Mouse (Mus musculus) heart, postnatal 4 days (tissue): Measurements from ENCODE around the gene Prr11. TPM values are rescaled to one million over a fixed set of nuclear protein-coding genes. Genes with fewer than 3 reads are reported as not detected.
"Not testable (repeated sequence)": the region's sequence is repeated elsewhere in the genome, so short reads cannot be mapped to it uniquely, and the experiment has no call there.

Experiments used
- DNase-seq: peaks from one replicate; pipeline ENCODE4 v3.0.0; 2021
- total RNA-seq, 2 experiments: library from RNA; stranded (reverse); gene quantifications; 2 replicates each; pipeline ENCODE4 v1.2.3; 2021

Prr11 gene
- total RNA-seq = 10 to 100 TPM; 10.0 TPM

DNA sequence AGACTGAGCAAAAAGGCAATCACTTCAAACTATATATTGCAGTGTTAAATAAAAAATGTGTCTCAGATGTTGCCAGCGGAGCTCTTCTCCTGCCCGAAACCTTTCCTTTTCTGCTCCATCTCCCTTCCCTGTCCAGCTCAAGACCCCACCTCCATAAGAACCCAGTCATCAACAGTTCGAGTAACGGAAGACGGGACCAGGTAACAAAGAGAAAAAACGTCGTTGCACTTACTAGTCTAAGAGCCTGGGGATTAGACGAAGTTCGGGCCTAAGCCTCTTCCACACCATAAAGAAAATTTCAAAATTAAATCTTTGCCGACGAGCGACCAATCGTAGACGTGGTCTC lies at the start of gene Prr11:
Gene Prr11, minus strand, starts transcription at position 300 of the 346 bp plus-strand sequence.
- DNase-seq = no peak

DNA sequence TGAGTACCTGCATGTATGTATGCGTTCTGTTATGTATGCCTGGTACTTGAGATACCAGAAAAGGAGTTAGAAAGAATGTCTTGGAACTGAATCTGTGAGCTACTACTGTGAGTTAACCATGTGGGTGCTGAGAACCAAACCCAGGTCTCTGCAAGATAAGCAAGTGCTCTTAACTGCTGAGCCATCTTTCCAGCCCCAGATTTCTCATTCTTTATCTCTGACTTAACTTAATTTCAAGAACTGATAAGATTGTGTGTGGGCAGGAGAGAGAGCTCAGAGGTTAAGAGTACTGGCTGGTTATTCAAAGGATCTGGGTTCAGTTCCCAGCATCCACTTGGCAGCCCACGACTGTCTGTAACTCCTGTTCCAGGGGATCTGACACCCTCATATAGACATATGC lies 49.5 kb upstream of the Prr11 start:
- no peak for DNase-seq

DNA sequence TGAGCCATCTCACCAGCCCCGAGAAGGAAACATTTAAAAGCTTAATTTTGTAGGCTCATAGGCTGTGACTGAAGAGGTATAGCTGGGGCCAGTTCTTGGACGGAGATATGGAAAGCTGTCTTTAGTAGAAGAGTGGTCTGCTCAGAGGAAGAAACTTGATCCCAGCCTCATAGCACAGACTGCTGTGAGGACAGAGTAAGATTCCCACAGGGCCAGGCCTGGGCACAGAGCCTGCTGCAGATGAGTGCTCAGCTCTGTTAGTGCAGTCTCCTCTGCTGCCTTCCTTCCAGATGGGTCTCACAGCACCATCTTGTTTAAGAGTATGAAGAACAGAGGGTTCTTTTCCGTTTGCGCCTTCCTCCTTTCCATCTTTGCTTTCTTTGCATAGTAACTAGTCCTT lies 27.7 kb upstream of the Prr11 start:
- peak; percentile 14 for DNase-seq

DNA sequence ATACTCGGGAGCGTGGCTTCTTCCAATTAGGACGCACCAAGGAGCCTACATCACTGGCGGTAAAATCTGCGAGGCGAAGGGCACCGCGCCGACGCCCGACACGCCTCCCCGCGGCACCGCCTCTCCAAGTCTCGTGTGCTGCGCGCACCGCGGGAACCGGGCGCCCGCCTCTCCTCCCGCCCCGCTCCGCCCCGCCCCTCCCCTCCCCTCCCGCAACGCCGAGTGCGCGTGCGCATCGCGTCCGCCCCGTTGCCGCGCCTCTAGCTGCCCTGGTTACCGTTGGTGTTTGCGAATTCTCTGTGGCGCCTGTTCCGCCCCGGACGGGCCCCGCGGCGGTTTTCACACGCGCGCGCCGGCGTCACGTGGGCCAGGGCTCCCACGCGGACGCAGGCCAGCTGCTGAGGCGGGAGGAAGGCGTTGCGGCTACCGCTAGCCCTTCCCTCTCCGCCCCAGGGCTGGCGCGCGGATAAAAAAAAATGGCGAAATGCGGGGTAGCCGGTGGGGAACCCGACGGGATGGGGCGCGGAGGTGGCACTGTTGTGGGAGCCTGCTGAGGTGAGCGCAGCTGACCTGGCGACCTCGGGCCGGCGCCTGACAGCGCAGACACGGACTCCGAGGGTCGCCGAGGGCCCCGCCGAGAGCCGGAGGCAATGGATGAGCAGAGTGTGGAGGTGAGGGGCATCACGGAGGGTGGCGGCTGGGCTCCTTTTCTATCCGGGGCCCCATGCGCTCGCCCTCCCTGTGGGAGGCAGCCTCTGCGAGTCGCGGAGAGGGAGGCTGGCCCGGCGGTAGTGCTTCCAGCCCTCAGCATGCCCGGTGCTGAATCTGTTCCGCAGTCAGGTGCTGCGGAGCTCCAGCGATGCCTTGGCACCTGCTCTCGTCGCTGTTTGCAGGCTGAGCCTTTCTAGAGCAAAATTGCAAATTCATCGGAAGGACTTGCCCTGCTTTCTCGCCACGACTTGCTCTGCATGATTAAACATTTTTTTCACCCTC lies 18.6 kb upstream of the Prr11 start, which contains the start of gene Trim37:
Gene Trim37, plus strand, starts transcription at position 254 of the 993 bp plus-strand sequence.
- DNase-seq = peak; percentile 85

DNA sequence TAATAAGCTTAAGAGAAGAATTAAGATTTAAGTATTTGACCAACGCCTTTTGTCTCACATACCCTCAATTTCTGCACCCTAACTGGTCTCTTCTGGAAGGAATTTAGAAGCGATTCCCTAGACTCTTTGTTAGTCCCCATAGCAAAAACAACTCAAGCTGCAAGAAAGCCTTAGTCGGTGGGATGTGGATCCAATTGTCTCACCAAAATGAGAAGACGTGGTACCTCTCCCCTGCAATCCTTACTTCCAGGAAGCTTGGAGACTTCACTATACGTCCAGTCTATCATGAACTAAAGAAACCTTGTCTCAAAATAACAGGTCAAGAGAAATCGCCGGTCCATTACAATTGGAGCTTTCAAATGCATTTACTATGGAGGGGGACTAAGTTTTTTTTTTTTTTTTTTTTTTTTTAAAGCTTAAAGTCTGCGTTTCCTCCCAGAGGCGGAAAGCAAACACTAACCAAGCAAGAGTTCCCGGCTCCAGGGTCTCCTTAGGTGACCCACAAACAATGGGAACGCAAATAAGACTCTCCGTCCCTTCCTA lies 17.8 kb upstream of the Prr11 start:
- DNase-seq = no peak

DNA sequence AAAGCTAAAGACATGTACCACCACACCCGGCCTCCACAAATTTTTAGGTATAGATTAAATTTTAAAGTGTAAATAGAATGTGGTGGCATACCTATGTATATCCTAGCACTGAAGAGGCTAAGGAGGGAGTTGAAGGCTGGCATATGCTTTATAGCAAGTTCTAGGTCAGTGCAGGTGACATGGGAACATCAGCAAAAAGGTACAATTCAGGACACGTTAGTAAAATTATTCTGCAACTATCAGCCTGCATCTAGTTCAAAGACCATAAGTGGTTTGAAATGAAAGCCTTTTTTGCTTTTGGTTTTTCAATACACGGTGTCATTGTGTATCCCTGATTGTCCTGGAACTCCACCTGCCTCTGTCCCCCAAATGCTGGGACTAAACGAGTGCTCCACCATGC lies 17.1 kb upstream of the Prr11 start:
- DNase-seq = no peak

DNA sequence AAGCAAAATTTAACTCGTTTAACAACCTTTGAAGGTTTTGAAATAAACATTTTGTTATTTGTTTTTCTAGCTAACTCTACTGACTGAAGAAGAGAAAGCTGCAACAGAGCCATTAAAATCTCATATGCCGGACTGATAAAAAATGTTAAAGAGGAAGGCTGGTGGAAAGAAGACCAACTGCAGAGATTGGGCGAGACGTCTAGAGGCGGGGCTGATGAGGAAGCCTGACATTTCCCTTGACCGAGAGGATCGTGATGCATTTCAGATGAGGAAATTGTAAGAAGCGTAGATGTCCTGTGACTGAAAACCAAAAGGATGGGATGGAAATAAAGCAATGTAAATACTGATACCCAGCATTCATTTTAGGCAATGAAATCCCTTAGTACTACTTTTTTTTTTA lies 13.4 kb upstream of the Prr11 start:
- no peak for DNase-seq

DNA sequence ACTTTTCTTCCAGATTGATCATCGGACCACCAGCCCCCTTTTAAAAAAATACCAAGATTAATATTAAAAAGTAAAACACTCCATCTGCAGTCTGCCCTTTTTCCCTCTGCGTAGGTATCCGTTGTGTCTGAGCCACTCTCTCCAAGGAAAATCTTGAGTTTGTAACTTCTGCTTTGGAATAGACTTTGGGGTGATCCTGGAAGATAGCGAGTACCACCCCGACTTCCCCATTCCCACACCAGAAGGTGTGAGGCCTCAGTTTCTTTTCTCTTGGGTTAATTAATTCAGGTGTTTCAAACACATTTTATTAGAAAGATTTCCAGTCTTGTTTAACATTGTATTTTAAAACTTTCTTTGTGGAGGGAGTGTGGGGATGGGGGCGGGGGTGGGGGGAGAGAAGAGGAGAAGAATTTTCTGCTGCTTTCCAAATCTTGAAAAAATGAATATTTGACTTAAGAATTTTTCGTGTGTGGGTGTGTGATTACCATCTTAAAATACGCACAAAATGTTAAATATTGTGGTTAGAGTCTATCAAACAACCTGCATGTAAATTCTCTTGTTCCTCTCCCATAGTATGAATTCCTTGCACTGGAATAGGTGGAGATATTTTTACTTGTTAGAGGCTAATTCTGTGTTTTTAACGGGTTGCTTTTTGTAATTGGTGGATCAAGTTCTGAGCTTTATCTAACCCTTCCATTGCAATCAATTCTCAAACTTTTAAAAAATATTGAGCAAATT lies 1.8 kb upstream of the Prr11 start:
- DNase-seq = no peak

DNA sequence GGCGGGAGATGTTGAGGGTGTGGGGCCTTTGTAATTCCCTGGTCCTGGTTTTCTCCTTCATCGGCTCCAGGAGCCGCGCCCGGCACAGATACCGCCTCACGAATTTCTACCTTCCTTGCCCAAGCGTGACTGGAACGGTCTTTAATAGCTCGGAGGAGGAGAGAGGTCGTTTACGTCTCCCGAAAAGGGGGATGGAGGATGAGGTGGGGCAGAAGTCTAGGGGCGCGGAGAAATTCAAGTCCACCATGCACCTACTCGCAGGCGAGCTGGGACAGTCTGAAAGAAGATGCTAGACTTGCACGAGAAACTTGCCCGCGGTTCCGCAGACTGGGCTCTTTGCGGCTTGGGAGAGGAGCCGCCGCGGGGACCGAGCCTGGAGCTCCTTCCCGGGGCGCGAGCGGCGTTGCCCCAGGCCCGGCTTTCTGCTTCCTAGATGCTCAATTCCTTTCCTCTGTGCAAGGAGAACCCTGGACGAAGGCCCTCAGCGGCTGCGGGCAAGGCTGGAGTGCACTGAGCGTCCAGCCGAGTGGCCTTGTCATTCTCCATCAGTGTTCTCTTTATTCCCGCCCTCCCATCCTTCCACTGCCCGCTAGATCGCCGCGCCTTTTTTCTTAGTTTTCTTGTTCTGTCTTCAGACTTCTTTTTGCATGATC lies 1.1 kb upstream of the Prr11 start:
- peak; percentile 40 for DNase-seq

DNA sequence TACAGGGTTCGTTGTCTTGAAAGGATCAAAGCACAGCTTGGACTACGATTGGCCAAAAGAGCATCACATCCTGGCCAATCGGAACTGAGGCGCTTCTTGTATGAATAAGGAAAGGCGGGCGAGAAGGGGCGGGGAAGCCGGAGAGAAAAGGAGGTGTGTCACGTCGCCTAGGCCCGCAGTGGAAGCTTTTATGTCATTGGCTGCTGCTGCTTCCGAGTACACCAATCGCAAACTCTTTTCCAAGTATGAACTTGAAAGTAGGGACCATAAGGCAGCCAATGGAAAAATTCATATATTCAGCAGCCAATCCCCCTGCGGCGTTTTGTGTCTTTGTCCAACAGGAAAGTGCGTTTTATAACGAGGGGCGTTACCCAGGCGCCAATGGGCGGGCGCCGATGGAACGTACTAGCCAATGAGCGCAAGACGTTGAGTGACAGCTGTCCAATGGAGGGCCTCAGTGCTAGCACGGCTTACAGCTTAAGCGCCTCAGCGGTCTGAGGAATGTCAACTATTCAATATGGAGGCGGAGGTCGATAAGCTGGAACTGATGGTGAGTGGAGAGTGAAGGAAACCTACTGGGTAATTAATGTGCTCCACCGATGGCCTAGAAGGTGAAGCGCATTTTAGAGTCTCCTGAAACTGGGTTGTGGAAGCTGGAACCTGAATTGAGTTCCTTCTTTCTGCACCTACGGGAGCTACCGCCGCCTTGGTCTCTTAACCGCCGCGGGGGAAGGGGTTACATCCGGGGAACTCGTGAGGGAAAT lies 429 bp upstream of the Prr11 start, which contains the start of gene Ska2:
Gene Ska2, plus strand, starts transcription at position 480 of the 764 bp plus-strand sequence.
- DNase-seq = peak; percentile 97

DNA sequence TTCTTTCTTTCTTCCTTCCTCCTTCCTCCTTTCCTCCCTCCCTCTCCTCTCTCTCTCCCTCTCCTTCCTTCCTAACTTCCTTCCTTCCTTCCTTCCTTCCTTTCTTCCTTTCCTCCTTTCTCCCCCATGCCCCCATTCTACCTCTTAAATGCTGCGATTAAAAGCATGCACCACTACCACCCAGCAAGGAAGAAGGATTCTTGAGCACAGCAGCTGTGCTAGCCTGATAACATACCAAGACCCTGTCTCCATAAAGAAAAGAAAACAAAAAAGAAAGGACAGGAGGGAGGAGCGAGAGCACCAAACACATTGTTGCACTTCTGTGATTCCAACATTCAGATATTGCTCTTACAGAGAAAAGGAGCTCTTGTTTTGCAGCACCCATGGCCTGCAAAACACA lies 21.4 kb downstream of the Prr11 start:
- no peak for DNase-seq

DNA sequence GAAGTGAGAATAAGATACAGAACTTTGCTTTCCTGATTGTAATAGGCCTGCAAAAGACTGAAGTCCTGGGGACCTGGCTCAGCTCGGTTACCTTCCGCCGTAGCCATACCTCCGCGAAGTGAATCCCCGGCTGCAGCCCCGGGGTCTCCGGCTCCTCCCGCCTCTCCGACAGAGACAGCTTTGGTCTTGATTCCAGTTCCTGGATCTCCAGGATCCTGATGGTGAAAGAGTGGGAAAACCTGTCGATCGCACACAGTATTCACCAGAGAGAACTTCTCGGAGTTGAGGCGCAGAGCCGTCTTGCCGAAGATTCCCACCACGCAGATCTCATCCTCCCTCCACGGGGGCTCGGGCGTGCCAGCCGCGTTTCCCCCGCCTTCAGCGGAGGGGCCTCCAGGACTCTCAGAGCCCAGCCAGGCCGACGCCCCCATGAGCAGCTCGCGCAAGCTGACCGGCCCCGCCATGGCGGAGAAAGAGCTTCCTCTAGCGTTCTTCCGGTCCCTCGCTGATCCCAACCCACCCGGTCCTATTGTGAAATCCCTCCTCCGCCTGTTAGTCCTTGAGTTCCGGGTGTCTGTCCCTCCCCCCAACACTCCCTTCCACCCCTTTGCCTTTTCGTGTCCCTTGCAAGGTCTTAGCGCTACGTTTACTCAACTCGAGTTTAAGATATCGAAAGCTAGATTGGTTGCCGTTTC lies 22.1 kb downstream of the Prr11 start, which contains the start of gene Smg8:
Gene Smg8, minus strand, starts transcription at position 485 of the 695 bp plus-strand sequence.
- peak; percentile 84 for DNase-seq

DNA sequence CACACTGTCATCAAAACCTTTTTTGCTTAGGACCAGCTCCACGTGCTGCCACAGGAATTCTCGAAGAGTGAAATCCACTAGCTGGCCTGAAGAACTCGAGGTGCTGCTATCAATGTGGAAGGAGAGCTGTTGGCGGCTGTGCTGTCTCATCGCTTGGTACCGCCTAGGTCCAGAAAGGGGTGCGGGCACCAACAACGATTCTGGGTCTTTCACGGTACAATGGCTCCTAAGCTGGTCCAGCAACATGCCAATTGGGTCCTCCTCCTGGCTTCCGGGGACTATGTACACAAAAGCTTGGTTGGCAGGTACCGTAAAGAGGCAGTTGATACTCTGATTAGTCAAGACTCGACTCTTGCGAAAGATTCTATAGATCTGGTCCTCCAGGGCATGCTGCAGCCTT lies 23.0 kb downstream of the Prr11 start:
- no peak for DNase-seq

DNA sequence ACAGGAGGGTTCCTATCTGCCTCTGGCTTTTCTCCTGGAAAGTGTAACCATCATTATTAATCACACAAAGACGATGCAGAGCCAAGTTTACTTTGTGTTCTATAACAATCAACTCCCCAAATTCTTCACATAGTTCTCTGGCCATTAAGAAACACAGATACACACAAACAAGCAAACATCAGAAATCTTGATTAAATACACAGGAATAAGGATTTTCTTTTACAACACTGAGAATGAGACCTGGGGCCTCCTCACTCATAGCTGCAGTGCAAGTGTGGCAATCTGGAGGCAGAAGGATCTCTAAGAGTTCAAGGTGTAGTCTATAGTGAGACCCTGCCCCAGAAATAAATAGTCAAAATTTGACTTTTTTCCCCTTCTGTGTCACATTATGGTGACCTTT lies 24.8 kb downstream of the Prr11 start:
- no peak for DNase-seq

DNA sequence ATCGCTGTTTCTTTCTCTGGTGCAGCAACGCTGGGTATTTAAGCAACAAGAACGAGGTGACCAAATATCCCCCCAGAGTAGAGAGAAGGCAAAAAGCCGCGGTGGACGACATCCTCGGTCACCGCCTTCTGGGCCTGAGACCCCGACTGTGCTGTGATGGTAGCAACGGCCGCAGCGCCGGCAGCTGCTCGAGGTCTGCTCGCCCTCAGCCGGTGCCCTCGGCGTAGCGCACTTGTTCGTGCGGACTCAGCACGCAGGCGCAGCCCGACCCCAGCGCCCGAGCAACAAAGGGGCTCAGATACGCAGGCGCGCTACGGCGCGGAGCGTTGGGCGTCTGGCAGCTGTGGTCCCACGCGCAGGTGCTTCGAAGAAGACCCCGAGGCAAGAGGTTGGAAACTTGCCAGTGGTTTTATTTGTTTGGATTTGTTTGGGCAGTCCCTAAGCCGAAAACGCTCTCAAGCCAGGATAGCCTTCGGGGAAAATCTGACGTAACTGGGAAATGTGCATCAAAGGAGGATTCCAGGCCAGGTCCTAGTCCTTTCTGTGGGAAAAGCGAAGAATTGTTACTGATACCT lies 34.6 kb downstream of the Prr11 start, which contains the start of gene Gdpd1:
Gene Gdpd1, minus strand, starts transcription at position 197 of the 575 bp plus-strand sequence.
- DNase-seq = peak; percentile 90

DNA sequence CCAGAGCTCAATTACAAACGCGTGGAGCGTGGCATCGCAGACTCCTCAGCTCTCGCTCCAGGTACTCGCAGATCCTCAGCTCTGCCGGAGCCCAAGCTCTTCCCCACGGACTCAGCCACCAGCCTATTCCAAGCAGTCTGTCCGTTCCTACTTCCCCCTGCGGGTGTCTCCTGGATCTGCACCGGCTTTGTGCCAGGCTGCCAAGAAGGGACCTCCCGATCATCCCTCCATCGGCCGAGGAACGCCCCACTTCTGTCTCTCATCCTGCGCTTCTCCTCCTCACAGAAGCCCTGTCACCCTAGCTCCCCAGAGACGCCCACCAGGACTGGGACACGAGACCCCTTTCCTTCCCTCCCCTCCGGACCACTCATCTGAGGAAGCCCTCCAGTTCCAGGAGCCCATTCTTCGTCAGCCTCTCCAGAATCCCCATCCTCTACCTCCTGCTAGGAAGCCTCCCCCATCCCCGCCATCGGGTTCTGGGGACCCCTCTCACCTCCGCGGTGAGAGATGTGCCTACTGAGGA lies 35.1 kb downstream of the Prr11 start:
- peak; percentile 71 for DNase-seq

DNA sequence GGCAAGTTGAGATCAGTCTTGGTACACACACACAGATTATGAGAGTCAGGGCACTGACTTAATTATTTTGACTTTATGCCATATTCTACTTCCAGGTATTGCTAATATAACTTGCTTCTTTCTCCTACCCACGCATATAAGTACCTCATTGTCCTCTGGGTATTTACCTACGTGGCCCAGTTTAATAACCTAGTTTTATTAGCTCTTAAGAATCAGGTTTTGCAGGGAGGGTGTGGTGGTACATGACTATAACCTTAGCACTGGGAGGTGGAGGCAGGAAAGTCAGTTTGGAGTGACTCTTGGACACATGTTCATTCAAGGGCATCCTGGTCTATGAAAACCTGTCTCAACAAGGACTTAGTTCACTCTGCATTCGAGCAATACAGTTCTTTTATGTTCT lies 46.4 kb downstream of the Prr11 start:
- no peak for DNase-seq

DNA sequence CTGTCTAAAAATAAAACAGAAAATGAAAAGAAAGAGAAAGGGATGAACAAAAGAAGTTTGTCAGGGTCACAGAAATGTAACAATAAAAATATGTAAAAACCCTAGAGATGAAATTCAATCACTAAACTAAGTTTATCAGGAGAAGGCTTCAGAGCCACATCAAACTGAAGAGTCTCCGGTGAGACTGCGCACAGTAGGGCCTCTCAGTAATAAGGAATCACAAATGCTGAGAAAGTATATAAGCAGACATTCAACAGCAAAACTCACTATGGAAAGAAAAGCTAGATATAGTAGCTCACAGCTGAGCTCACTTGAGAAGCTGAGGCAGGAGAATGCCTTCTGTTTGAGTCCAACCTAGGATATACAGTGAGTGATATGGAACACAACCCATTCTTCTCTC lies 48.1 kb downstream of the Prr11 start:
- DNase-seq = no peak

DNA sequence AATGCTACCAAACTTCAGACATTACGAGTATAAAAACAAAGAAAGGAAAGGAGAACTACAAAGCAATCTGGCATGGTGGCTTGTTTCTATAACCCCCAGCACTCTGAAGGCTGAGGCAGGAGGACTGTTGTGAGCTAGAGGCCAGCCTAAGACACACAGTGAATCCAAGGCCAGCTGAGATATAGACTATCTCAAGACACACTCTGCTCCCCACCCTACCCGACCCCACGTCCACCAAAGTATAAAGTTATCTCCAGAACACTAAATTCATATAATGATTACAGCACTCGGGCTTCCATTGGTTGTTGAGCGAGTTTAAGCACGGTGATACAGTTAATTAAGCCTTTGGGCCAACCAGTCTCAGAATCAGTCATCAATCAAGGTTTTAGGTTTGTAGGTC lies 52.2 kb downstream of the Prr11 start:
- DNase-seq = no peak

DNA sequence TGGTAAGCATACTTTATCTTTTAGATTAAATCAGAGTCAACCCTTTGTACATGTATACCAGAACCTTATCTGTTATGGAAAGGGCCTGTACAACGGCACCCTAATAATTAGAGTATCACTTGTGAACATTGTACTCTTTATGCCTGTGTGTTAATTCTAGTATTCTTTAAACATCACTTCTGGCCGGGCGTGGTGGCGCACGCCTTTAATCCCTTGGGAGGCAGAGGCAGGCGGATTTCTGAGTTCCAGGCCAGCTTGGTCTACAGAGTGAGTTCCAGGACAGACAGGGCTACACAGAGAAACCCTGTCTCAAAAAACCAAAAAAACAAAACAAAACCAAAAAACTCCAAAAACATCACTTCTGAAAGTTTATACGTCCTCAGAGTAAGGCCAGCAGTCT lies 59.6 kb downstream of the Prr11 start:
- DNase-seq = not testable (repeated sequence)
